Mouse (Mus musculus) lung, postnatal 0 days (tissue): ENCODE results near the gene Bag3. TPM values are rescaled to one million over a fixed set of nuclear protein-coding genes. Genes with fewer than 3 reads are reported as not detected.

Experiments
- ATAC-seq: fragments of 200-750 bp; cut with Nextera tagmentation; 2 replicates; pipeline ENCODE4 v1.8.0; 2017; ENCODE audit warnings: moderate library complexity
- DNase-seq: peaks from one replicate; pipeline ENCODE4 v3.0.0-alpha.2; 2016; ENCODE audit warnings: low spot score
- H3K27ac ChIP-seq: fragments of 300-500 bp; sonication (generic); 2 replicates; pipeline ENCODE4 v1.5.1; 2014; ENCODE audit warnings: antibody characterized with exemption, mild to moderate bottlenecking, low read length, mixed read lengths
- H3K27me3 ChIP-seq: fragments of 300-500 bp; sonication (generic); replicated peaks from 2 replicates; pipeline ENCODE4 v1.6.1; 2014; ENCODE audit warnings: low read length, mixed read lengths; ENCODE audit not compliant: insufficient read depth
- H3K36me3 ChIP-seq: fragments of 300-500 bp; sonication (generic); 2 replicates; pipeline ENCODE4 v1.6.1; 2014; ENCODE audit warnings: low read length, mixed read lengths; ENCODE audit not compliant: insufficient read depth
- H3K4me1 ChIP-seq: fragments of 300-500 bp; sonication (generic); 2 replicates; pipeline ENCODE4 v1.6.1; 2014; ENCODE audit warnings: antibody characterized with exemption, low read depth, low read length, mixed read lengths; ENCODE audit not compliant: insufficient read depth
- H3K4me2 ChIP-seq: fragments of 300-500 bp; sonication (generic); replicated peaks from 2 replicates; pipeline ENCODE4 v1.6.1; 2014; ENCODE audit warnings: low read depth, mild to moderate bottlenecking, low read length, moderate library complexity, mixed read lengths
- H3K4me3 ChIP-seq: fragments of 300-500 bp; sonication (generic); 2 replicates; pipeline ENCODE4 v1.5.1; 2014; ENCODE audit warnings: low read depth, low read length
- H3K9ac ChIP-seq: fragments of 300-500 bp; sonication (generic); replicated peaks from 2 replicates; pipeline ENCODE4 v1.6.1; 2014; ENCODE audit warnings: low read depth, mild to moderate bottlenecking
- H3K9me3 ChIP-seq: fragments of 300-500 bp; sonication (generic); 2 replicates; pipeline ENCODE4 v1.6.1; 2016; ENCODE audit warnings: low read length, mixed read lengths
- CTCF ChIP-seq: IDR thresholded peaks from 2 replicates; pipeline ENCODE4 v1.5.1; 2016; ENCODE audit warnings: antibody characterized with exemption, mild to moderate bottlenecking
- EP300 ChIP-seq: IDR thresholded peaks from 2 replicates; pipeline ENCODE4 v1.6.1; 2016; ENCODE audit warnings: antibody characterized with exemption, mild to moderate bottlenecking, control low read depth
- WGBS: fragments of 180-500 bp; shearing (Covaris S2); extraction: QIAGEN DNeasy Blood & Tissue Kit; methylation state at CpG from one replicate; pipeline ENCODE4 v1.1.7; 2014; 5-methylcytosine and 5-hydroxymethylcytosine counted together
- polyA plus RNA-seq: library from polyadenylated mRNA; unstranded; fragments of >200 nt; fragmentation: Nextera tagmentation; extraction: Ambion mirVana; gene quantifications from 2 replicates; pipeline ENCODE4 v1.2.1, GENCODE M21; 2015

Bag3 gene
- polyA plus RNA-seq, 1 experiment from 2014 or later = 23.7 TPM

DNA sequence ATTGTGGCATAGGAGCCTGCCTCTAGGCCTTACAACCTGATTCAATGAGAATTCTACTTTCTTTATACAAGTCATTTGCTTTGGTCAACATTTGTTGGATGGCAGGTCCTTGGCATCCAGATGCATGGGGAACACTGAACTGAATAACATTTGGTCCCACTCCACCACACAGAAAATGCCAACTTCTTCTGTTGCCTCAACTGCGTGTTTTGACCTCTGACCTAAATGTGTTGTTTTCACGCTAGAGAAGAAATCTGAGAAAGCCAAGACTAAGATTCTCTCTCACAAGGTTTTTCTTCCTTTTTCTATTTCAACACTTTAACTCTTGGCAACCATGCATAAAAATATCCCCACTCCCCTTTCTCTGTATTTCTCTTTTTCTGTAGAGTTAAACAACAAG, 52.4 kb downstream of the Bag3 start:
- 55% methylated on average over 2 of the region's 2 CpGs for WGBS
- peak; percentile 86 for DNase-seq
- no peaks in the 10 kb centered on the region for H3K9me3 ChIP-seq
- no peak overlapping the region for H3K4me3 ChIP-seq
- H3K36me3 ChIP-seq = no peaks in the 10 kb centered on the region
- no peak overlapping the region for H3K27ac ChIP-seq
- H3K9ac ChIP-seq = no peak overlapping the region
- no peaks in the 10 kb centered on the region for H3K4me1 ChIP-seq
- no peaks in the 10 kb centered on the region for H3K27me3 ChIP-seq
- ATAC-seq = peak; percentile 57
- TF ChIP-seq EP300 (no peak), CTCF (no peak)
- H3K4me2 ChIP-seq = no peak overlapping the region

DNA sequence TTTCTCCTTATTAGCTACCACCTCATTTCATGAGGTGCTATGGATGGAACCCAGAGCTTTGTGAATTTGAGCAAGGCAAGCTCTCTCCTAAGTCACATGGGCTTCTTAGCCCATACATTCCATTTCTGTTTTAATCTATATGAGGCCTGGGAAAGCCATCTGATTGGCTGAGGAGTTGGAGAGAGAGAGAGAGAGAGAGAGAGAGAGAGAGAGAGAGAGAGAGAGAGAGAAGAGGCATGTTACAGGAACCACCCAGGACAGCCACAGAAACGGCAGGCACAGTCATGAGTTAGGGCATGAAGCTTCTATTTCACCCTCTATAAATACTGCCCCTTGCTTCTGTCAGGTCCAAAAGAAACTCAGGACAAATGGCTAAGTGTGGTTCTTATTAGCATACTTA, 54.2 kb downstream of the Bag3 start:
- H3K27me3 ChIP-seq = no peaks in the 10 kb centered on the region
- ATAC-seq (no peak), DNase-seq (no peak)
- no peak overlapping the region for H3K9ac ChIP-seq
- no peaks in the 10 kb centered on the region for H3K9me3 ChIP-seq
- no peaks in the 10 kb centered on the region for H3K4me1 ChIP-seq
- H3K36me3 ChIP-seq = no peaks in the 10 kb centered on the region
- TF ChIP-seq CTCF (no peak), EP300 (no peak)
- no peak overlapping the region for H3K4me2 ChIP-seq
- WGBS = 64% methylated on average over 1 of the region's 1 CpGs
- no peak overlapping the region for H3K27ac ChIP-seq
- no peak overlapping the region for H3K4me3 ChIP-seq

DNA sequence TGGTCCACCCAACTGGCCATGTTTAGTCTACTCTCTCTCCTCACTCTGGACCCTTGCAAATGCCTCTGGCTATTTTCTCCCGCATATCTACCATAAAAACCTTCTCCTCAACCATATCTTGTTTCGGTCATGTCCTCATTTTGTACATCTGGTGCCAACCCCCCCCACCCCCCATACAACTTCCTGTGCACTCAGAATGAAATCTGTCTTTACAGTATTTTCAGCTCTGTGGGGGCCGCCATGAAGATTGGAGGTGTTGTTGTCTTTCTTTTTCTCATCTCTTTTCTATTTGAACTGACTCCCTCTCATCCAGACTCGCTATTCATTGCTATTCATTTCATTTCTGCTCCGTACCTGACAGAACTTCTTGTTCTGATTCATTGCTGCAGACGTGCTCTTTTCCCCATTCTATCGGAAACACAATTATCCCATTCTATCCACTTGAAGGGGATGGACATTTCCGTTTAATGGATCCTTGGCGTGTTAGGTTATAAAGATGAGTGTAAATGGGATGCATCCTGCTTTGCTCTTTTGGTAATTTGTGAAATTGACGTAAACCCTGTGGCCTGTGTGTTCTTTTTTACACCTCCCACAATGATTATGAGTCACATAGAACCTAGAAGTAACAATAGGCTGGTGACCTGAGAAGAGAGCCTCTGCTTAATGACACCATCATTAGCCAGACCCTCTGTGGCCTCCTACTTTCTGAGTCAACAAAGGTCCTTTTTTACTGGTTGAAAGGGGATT, 55.0 kb downstream of the Bag3 start:
- H3K27me3 ChIP-seq = no peaks in the 10 kb centered on the region
- ATAC-seq (no peak), DNase-seq (no peak)
- 89% methylated on average over 10 of the region's 10 CpGs for WGBS
- H3K9me3 ChIP-seq = no peaks in the 10 kb centered on the region
- no peak overlapping the region for H3K4me2 ChIP-seq
- no peak overlapping the region for H3K9ac ChIP-seq
- no peak overlapping the region for H3K27ac ChIP-seq
- no peak overlapping the region for H3K4me3 ChIP-seq
- no peaks in the 10 kb centered on the region for H3K36me3 ChIP-seq
- no peaks in the 10 kb centered on the region for H3K4me1 ChIP-seq
- TF ChIP-seq EP300 = no peak
- TF ChIP-seq CTCF = no peak

DNA sequence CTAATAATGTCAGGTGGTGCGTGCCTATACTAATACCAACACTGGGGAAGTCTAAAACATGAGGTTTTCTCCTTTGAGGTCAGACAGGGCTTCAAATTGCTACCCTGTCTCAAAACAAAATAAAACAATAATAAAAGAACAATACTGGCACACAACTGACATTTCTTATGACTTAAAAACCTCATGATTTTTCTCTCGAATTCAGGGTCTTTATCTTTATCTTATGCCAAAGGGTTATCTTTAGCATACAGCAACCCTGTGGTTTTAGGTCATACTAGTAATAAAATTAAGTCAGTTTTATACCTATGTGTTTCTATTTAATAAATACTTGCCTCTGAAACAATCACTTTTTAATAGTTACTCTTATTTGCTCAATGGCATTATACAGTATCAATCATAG, 56.0 kb downstream of the Bag3 start:
- no peak overlapping the region for H3K27ac ChIP-seq
- no peak overlapping the region for H3K9ac ChIP-seq
- DNase-seq (no peak), ATAC-seq (no peak)
- H3K4me3 ChIP-seq = no peak overlapping the region
- H3K27me3 ChIP-seq = no peaks in the 10 kb centered on the region
- H3K4me2 ChIP-seq = no peak overlapping the region
- TF ChIP-seq CTCF (no peak), EP300 (no peak)
- H3K9me3 ChIP-seq = no peaks in the 10 kb centered on the region
- H3K36me3 ChIP-seq = no peaks in the 10 kb centered on the region
- H3K4me1 ChIP-seq = no peaks in the 10 kb centered on the region
- 68% methylated on average over 2 of the region's 2 CpGs for WGBS

DNA sequence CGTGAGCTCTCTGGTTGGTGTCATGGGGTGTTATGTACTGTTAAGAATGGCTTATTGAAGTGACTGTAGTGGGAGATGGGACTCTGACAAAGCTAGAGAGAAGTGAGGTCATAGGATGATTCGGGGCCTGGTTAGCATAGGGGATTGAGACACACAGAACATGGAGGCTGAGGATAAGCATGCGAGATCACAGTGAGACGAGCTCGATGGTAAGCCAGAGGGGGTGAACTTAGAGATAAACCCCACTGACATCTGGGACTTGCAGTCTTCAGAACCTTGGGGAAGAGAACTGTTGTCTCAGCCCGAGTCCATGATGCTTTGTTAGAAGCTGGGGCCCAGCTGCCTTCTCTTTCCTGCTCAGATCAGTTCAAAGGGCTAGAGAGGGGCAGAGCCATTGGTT, 56.9 kb downstream of the Bag3 start:
- Histone ChIP-seq H3K9me3 (no peaks in the 10 kb centered on the region), H3K9ac (no peak overlapping the region), H3K4me3 (no peak overlapping the region), H3K4me1 (no peaks in the 10 kb centered on the region), H3K4me2 (no peak overlapping the region), H3K27me3 (no peaks in the 10 kb centered on the region), H3K27ac (no peak overlapping the region), H3K36me3 (no peaks in the 10 kb centered on the region)
- no peak for TF ChIP-seq EP300
- no peak for TF ChIP-seq CTCF
- WGBS = 89% methylated on average over 6 of the region's 6 CpGs
- DNase-seq = no peak
- no peak for ATAC-seq

DNA sequence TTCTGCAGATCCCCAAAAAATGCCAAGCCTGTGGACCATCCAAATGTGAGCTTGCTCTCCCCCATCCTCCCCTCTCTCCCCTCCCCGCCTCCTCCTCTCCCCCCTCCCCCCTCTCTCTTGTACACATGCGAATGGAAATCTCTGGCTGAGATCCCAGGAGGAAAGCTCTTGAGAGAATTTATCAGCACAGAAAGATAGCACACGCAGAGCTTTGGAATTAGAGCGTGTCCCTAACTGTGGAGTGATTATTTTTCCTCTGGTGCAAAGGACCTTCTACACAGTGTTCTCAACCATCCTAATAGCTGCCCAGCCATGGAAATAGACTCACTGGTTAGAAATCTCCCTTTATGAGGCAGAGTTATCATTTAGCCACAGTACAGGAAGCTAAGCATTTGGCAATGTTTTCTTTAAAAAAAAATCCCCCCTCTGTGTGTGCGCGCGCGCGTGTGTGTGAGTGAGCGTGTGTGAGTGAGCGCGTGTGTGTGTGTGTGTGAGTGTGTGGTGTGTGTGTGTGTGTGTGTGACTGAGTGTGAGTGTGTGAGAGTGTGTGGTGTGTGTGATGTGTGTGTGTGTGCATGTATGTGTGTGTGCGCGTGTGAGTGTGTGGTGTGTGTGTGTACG, 58.6 kb downstream of the Bag3 start:
- no peak for TF ChIP-seq EP300
- TF ChIP-seq CTCF = no peak
- Histone ChIP-seq H3K4me2 (no peak overlapping the region), H3K36me3 (no peaks in the 10 kb centered on the region), H3K9ac (no peak overlapping the region), H3K27me3 (no peaks in the 10 kb centered on the region), H3K27ac (no peak overlapping the region), H3K4me1 (no peaks in the 10 kb centered on the region), H3K4me3 (no peak overlapping the region), H3K9me3 (no peaks in the 10 kb centered on the region)
- WGBS = 61% methylated on average over 14 of the region's 15 CpGs
- DNase-seq (peak; percentile 10), ATAC-seq (no peak)
